Mouse (Mus musculus): ENCODE data around the gene Tril. TPM values are rescaled to one million over a fixed set of nuclear protein-coding genes. Genes with fewer than 3 reads are reported as not detected.

The Tril gene
- polyA plus RNA-seq, 1 experiment from 2014 or later, result 77.7 TPM

GRCm38 (mm10) chr6:53818732-53819661 is 1.6 kb downstream of the Tril start:
- Histone ChIP-seq H3K27ac (peak overlapping the region; percentile 96), H3K4me3 (replicated peaks; ENCODE audit: low read depth, low read length) (peak overlapping the region; percentile 67), H3K36me3 (ENCODE audit: insufficient read depth, low read length) (0 out of 2 replicates have a peak, but pooled peaks cover 5% of the 10 kb centered on the region), H3K4me1 (replicated peaks; ENCODE audit: insufficient read depth, low read length) (peaks cover 20% of the 10 kb centered on the region; the same call in 1 of the 2 replicates), H3K9me3 (replicated peaks; ENCODE audit: low read length) (no peaks in the 10 kb centered on the region), H3K4me2 (ENCODE audit: low read length) (peak overlapping the region; percentile 67), H3K27me3 (ENCODE audit: insufficient read depth, low read length) (peaks cover 5% of the 10 kb centered on the region; the same call in 1 of the 2 replicates), H3K9ac (ENCODE audit: low read depth, low read length) (peak overlapping the region; percentile 89)
- 1% methylated on average over 52 of the region's 52 CpGs for WGBS
- ATAC-seq (replicated peaks; ENCODE audit: low FRiP score, low read depth), result peak; percentile 63
- peak; percentile 84 for DNase-seq (ENCODE audit: low spot score)
- peak; percentile 63 for TF ChIP-seq CTCF (IDR thresholded peaks at IDR 0.05; ENCODE audit: low read depth)

GRCm38 (mm10) chr6:53818264-53818731 is 2.3 kb downstream of the Tril start:
- TF ChIP-seq CTCF (IDR thresholded peaks at IDR 0.05; ENCODE audit: low read depth), result peak; percentile 66
- H3K4me2 ChIP-seq (ENCODE audit: low read length), result peak overlapping the region; percentile 67
- H3K36me3 ChIP-seq (ENCODE audit: insufficient read depth, low read length), result 0 out of 2 replicates have a peak, but pooled peaks cover 5% of the 10 kb centered on the region
- ATAC-seq (replicated peaks; ENCODE audit: low FRiP score, low read depth) (peak; percentile 50), DNase-seq (ENCODE audit: low spot score) (peak; percentile 81)
- peak overlapping the region; percentile 89 for H3K9ac ChIP-seq (ENCODE audit: low read depth, low read length)
- H3K4me3 ChIP-seq (replicated peaks; ENCODE audit: low read depth, low read length), result peak overlapping the region; percentile 67
- peaks cover 5% of the 10 kb centered on the region; the same call in 1 of the 2 replicates for H3K27me3 ChIP-seq (ENCODE audit: insufficient read depth, low read length)
- no peaks in the 10 kb centered on the region for H3K9me3 ChIP-seq (replicated peaks; ENCODE audit: low read length)
- peaks cover 20% of the 10 kb centered on the region; the same call in 1 of the 2 replicates for H3K4me1 ChIP-seq (replicated peaks; ENCODE audit: insufficient read depth, low read length)
- under 1% methylated on average over 42 of the region's 42 CpGs for WGBS
- peak overlapping the region; percentile 96; the same call in 1 of the 2 replicates for H3K27ac ChIP-seq

- no peak for TF ChIP-seq CTCF (IDR thresholded peaks at IDR 0.05; ENCODE audit: low read depth)
- Histone ChIP-seq H3K4me2 (ENCODE audit: low read length) (peak overlapping the region; percentile 67), H3K36me3 (ENCODE audit: insufficient read depth, low read length) (0 out of 2 replicates have a peak, but pooled peaks cover 5% of the 10 kb centered on the region), H3K9me3 (replicated peaks; ENCODE audit: low read length) (no peaks in the 10 kb centered on the region), H3K27me3 (ENCODE audit: insufficient read depth, low read length) (peaks cover 5% of the 10 kb centered on the region; the same call in 1 of the 2 replicates), H3K9ac (ENCODE audit: low read depth, low read length) (peak overlapping the region; percentile 89), H3K4me3 (replicated peaks; ENCODE audit: low read depth, low read length) (peak overlapping the region; percentile 67), H3K4me1 (replicated peaks; ENCODE audit: insufficient read depth, low read length) (peaks cover 20% of the 10 kb centered on the region; the same call in 1 of the 2 replicates), H3K27ac (0 out of 2 replicates have a peak overlapping the region, but pooled peaks have one; percentile 31)
- 9% methylated on average over 33 of the region's 33 CpGs for WGBS
- peak; percentile 31 for DNase-seq (ENCODE audit: low spot score)
- ATAC-seq (replicated peaks; ENCODE audit: low FRiP score, low read depth), result no peak
Observed at GRCm38 (mm10) chr6:53817763-53818174, 2.9 kb downstream of the Tril start.

GRCm38 (mm10) chr6:53816661-53817060 is 4.0 kb downstream of the Tril start:
- peak overlapping the region; percentile 67 for H3K4me2 ChIP-seq (ENCODE audit: low read length)
- H3K27ac ChIP-seq, result 0 out of 2 replicates have a peak overlapping the region, but pooled peaks have one; percentile 19
- 0 out of 2 replicates have a peak, but pooled peaks cover 5% of the 10 kb centered on the region for H3K36me3 ChIP-seq (ENCODE audit: insufficient read depth, low read length)
- H3K27me3 ChIP-seq (ENCODE audit: insufficient read depth, low read length), result peaks cover 5% of the 10 kb centered on the region; the same call in 1 of the 2 replicates
- 52% methylated on average over 8 of the region's 8 CpGs for WGBS
- H3K9ac ChIP-seq (ENCODE audit: low read depth, low read length), result no peak overlapping the region
- TF ChIP-seq CTCF (IDR thresholded peaks at IDR 0.05; ENCODE audit: low read depth), result no peak
- H3K4me3 ChIP-seq (replicated peaks; ENCODE audit: low read depth, low read length), result peak overlapping the region; percentile 67
- H3K4me1 ChIP-seq (replicated peaks; ENCODE audit: insufficient read depth, low read length), result peaks cover 20% of the 10 kb centered on the region; the same call in 1 of the 2 replicates
- DNase-seq (ENCODE audit: low spot score) (no peak), ATAC-seq (replicated peaks; ENCODE audit: low FRiP score, low read depth) (no peak)
- no peaks in the 10 kb centered on the region for H3K9me3 ChIP-seq (replicated peaks; ENCODE audit: low read length)

GRCm38 (mm10) chr6:53815691-53816090 is 4.9 kb downstream of the Tril start:
- 0 out of 2 replicates have a peak, but pooled peaks cover 5% of the 10 kb centered on the region for H3K36me3 ChIP-seq (ENCODE audit: insufficient read depth, low read length)
- no peak overlapping the region for H3K9ac ChIP-seq (ENCODE audit: low read depth, low read length)
- DNase-seq (ENCODE audit: low spot score) (peak; percentile 47), ATAC-seq (replicated peaks; ENCODE audit: low FRiP score, low read depth) (no peak)
- H3K4me2 ChIP-seq (ENCODE audit: low read length), result peak overlapping the region; percentile 37; the same call in 1 of the 2 replicates
- no peak for TF ChIP-seq CTCF (IDR thresholded peaks at IDR 0.05; ENCODE audit: low read depth)
- H3K4me3 ChIP-seq (replicated peaks; ENCODE audit: low read depth, low read length), result no peak overlapping the region
- no peak overlapping the region for H3K27ac ChIP-seq
- WGBS, result 50% methylated on average over 7 of the region's 7 CpGs
- no peaks in the 10 kb centered on the region for H3K9me3 ChIP-seq (replicated peaks; ENCODE audit: low read length)
- H3K4me1 ChIP-seq (replicated peaks; ENCODE audit: insufficient read depth, low read length), result peaks cover 20% of the 10 kb centered on the region; the same call in 1 of the 2 replicates
- peaks cover 5% of the 10 kb centered on the region; the same call in 1 of the 2 replicates for H3K27me3 ChIP-seq (ENCODE audit: insufficient read depth, low read length)

GRCm38 (mm10) chr6:53814214-53814613 is 6.4 kb downstream of the Tril start:
- H3K4me2 ChIP-seq (ENCODE audit: low read length), result no peak overlapping the region
- H3K36me3 ChIP-seq (ENCODE audit: insufficient read depth, low read length), result 0 out of 2 replicates have a peak, but pooled peaks cover 5% of the 10 kb centered on the region
- peaks cover under 1% of the 10 kb centered on the region; the same call in 1 of the 2 replicates for H3K27me3 ChIP-seq (ENCODE audit: insufficient read depth, low read length)
- no peak for TF ChIP-seq CTCF (IDR thresholded peaks at IDR 0.05; ENCODE audit: low read depth)
- no peak overlapping the region for H3K27ac ChIP-seq
- no peak overlapping the region for H3K9ac ChIP-seq (ENCODE audit: low read depth, low read length)
- ATAC-seq (replicated peaks; ENCODE audit: low FRiP score, low read depth), result no peak
- H3K4me1 ChIP-seq (replicated peaks; ENCODE audit: insufficient read depth, low read length), result peaks cover 12% of the 10 kb centered on the region; the same call in 1 of the 2 replicates
- no peak for DNase-seq (ENCODE audit: low spot score)
- no peak overlapping the region for H3K4me3 ChIP-seq (replicated peaks; ENCODE audit: low read depth, low read length)
- H3K9me3 ChIP-seq (replicated peaks; ENCODE audit: low read length), result no peaks in the 10 kb centered on the region
